Mouse (Mus musculus): ENCODE data around the gene Morn1. TPM values are rescaled to one million over a fixed set of nuclear protein-coding genes. Genes with fewer than 3 reads are reported as not detected.
A peak's percentile ranks its signal among the peaks of the same experiment; 100 is the strongest.

Morn1 gene
- polyA plus RNA-seq, 1 experiment from 2014 or later: 2.2 TPM

DNA sequence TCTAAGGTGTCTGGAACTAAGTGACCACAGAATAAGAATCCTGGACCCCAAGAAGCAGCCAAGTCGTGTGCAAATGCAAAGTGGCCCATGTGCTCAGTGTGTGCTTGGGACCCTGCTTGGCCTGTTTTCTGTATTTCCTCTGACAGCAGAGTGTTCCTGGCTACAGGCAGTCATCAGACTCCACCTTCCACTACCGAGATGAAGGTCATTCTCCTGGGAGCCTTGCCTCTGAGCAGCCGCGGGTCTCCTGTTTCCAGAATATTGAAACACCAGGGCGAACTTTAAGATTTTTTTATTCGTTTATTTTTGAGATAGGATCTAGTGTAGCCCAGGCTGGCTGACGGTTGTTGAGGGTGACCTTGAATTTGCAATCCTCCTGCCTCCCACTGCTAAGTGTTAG lies 44.2 kb downstream of the Morn1 start:
- Histone ChIP-seq H3K27ac (ENCODE audit: low read depth) (no peak overlapping the region), H3K4me1 (ENCODE audit: insufficient read depth) (peaks cover 6% of the 10 kb centered on the region; the same call in 1 of the 2 replicates), H3K9ac (replicated peaks) (no peak overlapping the region), H3K9me3 (ENCODE audit: low read length) (no peaks in the 10 kb centered on the region), H3K4me3 (ENCODE audit: low read depth, low read length) (no peak overlapping the region), H3K36me3 (replicated peaks; ENCODE audit: insufficient read depth, low read length) (no peaks in the 10 kb centered on the region), H3K27me3 (ENCODE audit: insufficient read depth, low read length) (no peaks in the 10 kb centered on the region), H3K4me2 (ENCODE audit: low read depth, low read length) (no peak overlapping the region)
- ATAC-seq (no peak), DNase-seq (no peak)
- TF ChIP-seq CTCF (IDR thresholded peaks at IDR 0.05; ENCODE audit: low read depth): no peak
- TF ChIP-seq EP300 (IDR thresholded peaks at IDR 0.05; ENCODE audit: low read depth): no peak
- WGBS (ENCODE audit: insufficient replicate concordance): 64% methylated on average over 7 of the region's 7 CpGs

DNA sequence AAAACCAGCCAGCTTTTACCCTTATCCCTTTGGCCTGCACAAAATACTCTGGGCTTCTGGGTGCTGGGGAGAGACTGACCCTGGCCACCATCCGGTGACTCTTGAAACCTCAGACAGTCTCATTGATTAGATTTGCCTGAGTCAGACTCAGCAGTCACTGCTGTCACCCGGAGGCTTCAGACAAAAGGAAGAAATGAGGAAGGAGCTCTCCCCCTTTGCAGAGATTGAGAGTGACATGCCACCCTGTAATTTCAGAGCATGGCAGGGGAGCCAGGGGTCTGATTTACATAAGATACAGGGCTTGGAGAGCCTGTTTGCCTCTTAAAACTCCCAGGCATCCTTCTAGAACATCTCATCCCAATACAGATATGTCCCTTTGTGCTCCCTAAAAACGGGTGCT lies 46.8 kb downstream of the Morn1 start:
- Histone ChIP-seq H3K9me3 (ENCODE audit: low read length) (no peaks in the 10 kb centered on the region), H3K27ac (ENCODE audit: low read depth) (no peak overlapping the region), H3K4me2 (ENCODE audit: low read depth, low read length) (no peak overlapping the region), H3K9ac (replicated peaks) (no peak overlapping the region), H3K4me1 (ENCODE audit: insufficient read depth) (peaks cover 9% of the 10 kb centered on the region; the same call in 1 of the 2 replicates), H3K36me3 (replicated peaks; ENCODE audit: insufficient read depth, low read length) (no peaks in the 10 kb centered on the region), H3K4me3 (ENCODE audit: low read depth, low read length) (no peak overlapping the region), H3K27me3 (ENCODE audit: insufficient read depth, low read length) (no peaks in the 10 kb centered on the region)
- TF ChIP-seq CTCF (IDR thresholded peaks at IDR 0.05; ENCODE audit: low read depth): no peak
- no peak for DNase-seq
- WGBS (ENCODE audit: insufficient replicate concordance): 22% methylated on average over 3 of the region's 3 CpGs
- ATAC-seq: no peak

DNA sequence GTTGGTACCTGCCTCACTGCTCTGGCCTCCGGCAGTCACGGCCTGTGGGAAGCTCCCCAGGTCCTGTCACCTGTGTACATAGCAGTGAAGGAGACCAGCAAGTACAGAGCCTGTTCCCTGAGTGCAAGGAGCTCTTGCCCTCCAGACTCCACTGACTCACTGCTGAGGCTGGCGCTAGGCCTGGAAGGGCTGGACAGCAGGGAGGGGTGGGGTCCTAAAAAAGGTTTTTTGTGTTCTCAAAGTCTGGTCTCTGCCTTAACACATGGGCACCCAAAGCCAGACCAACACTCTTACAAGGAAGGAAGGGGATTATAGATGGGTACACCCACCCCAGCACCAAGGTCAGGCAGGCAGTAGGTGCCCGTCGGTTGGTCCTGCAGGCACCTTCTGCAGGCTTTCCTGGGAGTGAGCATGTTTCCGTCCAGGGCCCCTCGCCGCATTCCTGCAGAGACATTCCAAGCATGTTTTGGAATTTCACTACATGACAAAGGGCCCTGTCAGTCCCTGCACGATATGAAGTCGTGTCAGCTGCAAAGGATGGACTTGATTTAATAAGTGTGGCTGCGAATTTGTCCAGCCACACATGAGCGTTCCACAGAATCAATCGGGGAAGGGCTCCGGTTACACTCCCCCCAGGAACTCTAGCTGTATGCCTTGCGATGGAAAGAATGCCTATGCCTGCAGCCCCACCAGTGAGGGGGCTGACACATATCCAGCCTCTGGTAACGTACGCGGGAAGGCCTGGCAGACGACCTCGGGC lies 47.5 kb downstream of the Morn1 start:
- Histone ChIP-seq H3K27ac (ENCODE audit: low read depth) (no peak overlapping the region), H3K27me3 (ENCODE audit: insufficient read depth, low read length) (no peaks in the 10 kb centered on the region), H3K9ac (replicated peaks) (no peak overlapping the region), H3K4me2 (ENCODE audit: low read depth, low read length) (no peak overlapping the region), H3K36me3 (replicated peaks; ENCODE audit: insufficient read depth, low read length) (no peaks in the 10 kb centered on the region), H3K4me1 (ENCODE audit: insufficient read depth) (peaks cover 10% of the 10 kb centered on the region; the same call in 1 of the 2 replicates), H3K4me3 (ENCODE audit: low read depth, low read length) (no peak overlapping the region), H3K9me3 (ENCODE audit: low read length) (no peaks in the 10 kb centered on the region)
- ATAC-seq: no peak
- TF ChIP-seq EP300 (IDR thresholded peaks at IDR 0.05; ENCODE audit: low read depth) (no peak), CTCF (IDR thresholded peaks at IDR 0.05; ENCODE audit: low read depth) (no peak)
- DNase-seq: no peak
- WGBS (ENCODE audit: insufficient replicate concordance): 72% methylated on average over 20 of the region's 20 CpGs

DNA sequence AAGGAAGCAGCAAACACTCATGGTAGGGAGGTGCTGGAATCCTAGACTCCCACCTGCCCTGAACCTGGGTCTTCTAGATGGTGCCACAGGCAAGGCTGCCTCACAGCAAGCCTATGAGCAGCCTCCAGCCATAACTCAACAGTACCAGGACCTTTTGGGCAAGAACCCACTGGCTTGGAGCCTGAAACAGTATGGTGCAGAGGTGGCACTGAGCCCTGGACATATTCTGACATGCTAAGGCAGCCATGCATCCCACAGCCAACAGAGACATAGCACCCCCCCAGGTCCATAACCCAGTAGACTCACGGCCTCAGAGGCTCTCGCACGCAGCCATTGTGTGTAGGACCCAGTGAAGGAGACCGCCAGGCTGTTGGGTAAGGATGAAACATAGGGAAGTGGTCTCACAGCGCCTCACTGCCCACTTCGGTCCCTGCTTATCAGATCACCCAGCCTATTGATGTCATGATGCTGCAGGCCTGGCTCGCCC lies 48.4 kb downstream of the Morn1 start:
- Histone ChIP-seq H3K27me3 (ENCODE audit: insufficient read depth, low read length) (no peaks in the 10 kb centered on the region), H3K27ac (ENCODE audit: low read depth) (no peak overlapping the region), H3K9me3 (ENCODE audit: low read length) (no peaks in the 10 kb centered on the region), H3K4me1 (ENCODE audit: insufficient read depth) (peaks cover 13% of the 10 kb centered on the region; the same call in 1 of the 2 replicates), H3K4me2 (ENCODE audit: low read depth, low read length) (no peak overlapping the region), H3K9ac (replicated peaks) (no peak overlapping the region), H3K4me3 (ENCODE audit: low read depth, low read length) (no peak overlapping the region), H3K36me3 (replicated peaks; ENCODE audit: insufficient read depth, low read length) (no peaks in the 10 kb centered on the region)
- 84% methylated on average over 7 of the region's 7 CpGs for WGBS (ENCODE audit: insufficient replicate concordance)
- DNase-seq (no peak), ATAC-seq (no peak)
- TF ChIP-seq EP300 (IDR thresholded peaks at IDR 0.05; ENCODE audit: low read depth) (no peak), CTCF (IDR thresholded peaks at IDR 0.05; ENCODE audit: low read depth) (no peak)

DNA sequence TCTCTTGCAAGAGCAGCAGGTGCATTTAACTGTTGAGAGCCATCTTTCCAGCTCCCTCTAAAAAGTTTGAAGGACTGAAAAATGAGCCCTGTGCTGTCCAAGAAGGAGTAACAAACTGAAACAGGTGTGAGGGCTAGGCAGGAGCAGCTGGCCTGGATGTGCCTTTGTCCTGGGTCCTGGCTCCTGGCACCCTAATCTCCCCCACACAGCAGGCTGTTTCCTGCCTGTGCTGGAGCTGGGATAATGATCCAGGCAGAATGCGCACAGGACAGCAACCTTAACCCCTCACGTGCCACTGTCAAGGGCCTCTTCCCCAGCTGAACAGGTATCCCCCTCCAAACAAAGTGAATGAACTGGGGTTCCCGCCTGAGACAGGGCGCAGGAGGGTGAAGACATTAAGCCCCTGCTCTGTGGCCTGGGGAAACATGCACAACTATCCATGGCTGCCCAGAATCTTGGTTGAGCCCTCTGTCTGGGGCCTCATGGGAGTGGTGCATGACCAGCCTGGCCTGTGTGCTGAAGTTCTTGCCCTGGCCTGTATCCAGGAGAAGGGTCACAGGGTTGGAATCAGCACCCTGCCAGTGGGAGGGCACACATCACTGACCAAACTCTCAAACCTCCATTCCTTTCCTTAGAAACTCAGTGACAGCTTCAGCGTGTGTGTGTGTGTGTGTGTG lies 49.7 kb downstream of the Morn1 start:
- ATAC-seq (peak; percentile 93), DNase-seq (peak; percentile 71)
- Histone ChIP-seq H3K27me3 (ENCODE audit: insufficient read depth, low read length) (no peaks in the 10 kb centered on the region), H3K27ac (ENCODE audit: low read depth) (peak overlapping the region; percentile 57; the same call in 1 of the 2 replicates), H3K4me2 (ENCODE audit: low read depth, low read length) (no peak overlapping the region), H3K4me1 (ENCODE audit: insufficient read depth) (peaks cover 13% of the 10 kb centered on the region; the same call in 1 of the 2 replicates), H3K36me3 (replicated peaks; ENCODE audit: insufficient read depth, low read length) (no peaks in the 10 kb centered on the region), H3K4me3 (ENCODE audit: low read depth, low read length) (no peak overlapping the region), H3K9me3 (ENCODE audit: low read length) (no peaks in the 10 kb centered on the region), H3K9ac (replicated peaks) (no peak overlapping the region)
- TF ChIP-seq CTCF (IDR thresholded peaks at IDR 0.05; ENCODE audit: low read depth): no peak
- TF ChIP-seq EP300 (IDR thresholded peaks at IDR 0.05; ENCODE audit: low read depth): no peak
- WGBS (ENCODE audit: insufficient replicate concordance): 63% methylated on average over 5 of the region's 5 CpGs

DNA sequence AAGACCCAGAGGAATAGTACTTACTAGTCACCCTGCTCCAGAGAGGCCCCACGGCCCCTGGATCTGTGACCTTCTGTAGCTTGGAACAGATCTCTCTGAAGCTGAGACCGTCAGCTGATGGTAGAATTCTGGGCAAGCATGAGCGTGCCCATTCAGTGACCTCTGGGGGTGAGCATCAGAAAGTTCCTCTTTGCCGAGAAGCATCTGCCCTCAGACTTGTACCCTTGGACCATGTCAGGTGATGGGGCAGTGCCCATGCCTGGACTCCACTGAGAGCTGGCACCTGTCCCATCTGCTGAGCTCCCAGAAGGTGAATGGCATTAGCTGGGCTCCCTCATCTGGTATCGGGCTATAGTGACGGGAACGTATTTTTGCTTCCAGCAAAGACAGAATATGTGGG lies 51.5 kb downstream of the Morn1 start:
- H3K4me2 ChIP-seq (ENCODE audit: low read depth, low read length): no peak overlapping the region
- H3K9ac ChIP-seq (replicated peaks): no peak overlapping the region
- H3K4me3 ChIP-seq (ENCODE audit: low read depth, low read length): no peak overlapping the region
- H3K9me3 ChIP-seq (ENCODE audit: low read length): no peaks in the 10 kb centered on the region
- ATAC-seq (no peak), DNase-seq (no peak)
- H3K36me3 ChIP-seq (replicated peaks; ENCODE audit: insufficient read depth, low read length): no peaks in the 10 kb centered on the region
- 84% methylated on average over 7 of the region's 7 CpGs for WGBS (ENCODE audit: insufficient replicate concordance)
- H3K27me3 ChIP-seq (ENCODE audit: insufficient read depth, low read length): no peaks in the 10 kb centered on the region
- TF ChIP-seq EP300 (IDR thresholded peaks at IDR 0.05; ENCODE audit: low read depth): no peak
- TF ChIP-seq CTCF (IDR thresholded peaks at IDR 0.05; ENCODE audit: low read depth): no peak
- H3K27ac ChIP-seq (ENCODE audit: low read depth): no peak overlapping the region
- H3K4me1 ChIP-seq (ENCODE audit: insufficient read depth): peaks cover 13% of the 10 kb centered on the region; the same call in 1 of the 2 replicates
